Comparison of ENCODE assay signal across 17 mouse cellular contexts in the genomic region with DNA sequence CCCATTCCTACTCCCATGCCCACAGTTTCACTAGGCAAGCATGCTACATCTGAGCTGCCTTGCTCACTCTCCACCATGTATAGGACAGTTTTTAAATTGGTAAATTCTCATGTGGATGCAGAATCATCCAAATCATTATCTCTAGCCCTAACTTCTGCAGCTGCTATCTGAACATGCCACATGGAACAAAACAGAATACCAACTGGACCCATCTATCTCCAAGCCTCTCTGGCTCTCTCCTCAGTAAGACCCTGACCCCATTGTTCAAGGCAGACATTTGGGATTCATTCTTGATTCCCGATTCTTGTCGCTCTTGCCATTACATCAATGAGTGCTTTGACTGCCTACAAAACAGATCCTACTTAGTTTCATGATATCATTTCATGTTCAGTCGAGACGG. TPM values are rescaled to one million over a fixed set of nuclear protein-coding genes. Genes with fewer than 3 reads are reported as not detected.
"Had no signal": no experiment of that assay in that cellular context is flagged by ENCODE, and none has a peak within 500 bp of the region (broad histone marks: within the 10 kb centered on the region; RNA-seq: fewer than 3 reads in every experiment).

No protein-coding gene starts in this region.

- H3K4me2 ChIP-seq: lung, embryonic 15.5 days; midbrain, embryonic 11.5 days; midbrain, embryonic 13.5 days; midbrain, embryonic 15.5 days; neural tube, embryonic 12.5 days; stomach, embryonic 15.5 days had no signal

- ATAC-seq: lung, postnatal 0 days; midbrain, embryonic 13.5 days; midbrain, embryonic 15.5 days had no signal

- H3K4me1 ChIP-seq: midbrain, embryonic 13.5 days; midbrain, embryonic 15.5 days; stomach, embryonic 15.5 days had no signal

- H3K9ac ChIP-seq: lung, embryonic 15.5 days; midbrain, embryonic 13.5 days; midbrain, embryonic 15.5 days; neural tube, embryonic 12.5 days; stomach, embryonic 15.5 days had no signal

- H3K27ac ChIP-seq: lung, embryonic 15.5 days; macrophage; midbrain, embryonic 13.5 days; midbrain, embryonic 15.5 days; neural tube, embryonic 12.5 days; stomach, embryonic 15.5 days; stomach, postnatal 0 days had no signal

- H3K36me3 ChIP-seq: lung, embryonic 15.5 days; midbrain, embryonic 13.5 days; midbrain, embryonic 15.5 days; neural tube, embryonic 12.5 days; stomach, embryonic 15.5 days had no signal

- H3K27me3 ChIP-seq: lung, embryonic 15.5 days; midbrain, embryonic 13.5 days; midbrain, embryonic 15.5 days; neural tube, embryonic 12.5 days; stomach, embryonic 15.5 days had no signal

- H3K4me3 ChIP-seq: lung, embryonic 15.5 days; megakaryocyte, embryonic 14.5 days; midbrain, embryonic 13.5 days; midbrain, embryonic 15.5 days; neural tube, embryonic 12.5 days; stomach, embryonic 15.5 days had no signal

- H3K9me3 ChIP-seq: lung, embryonic 15.5 days; megakaryocyte, embryonic 14.5 days; midbrain, embryonic 13.5 days; midbrain, embryonic 15.5 days; neural tube, embryonic 12.5 days; stomach, embryonic 15.5 days had no signal

- DNase-seq: lung, adult 2 months; lung, postnatal 14 days; lung, postnatal 36 days; right cerebral cortex, postnatal 14 days; thymus, adult 2 months; thymus, postnatal 25 days; thymus, postnatal 4 days had no signal

RNA-seq across cellular contexts. Expression of gene Asb17, which starts 2.1 kb away (rescaled TPM):
- polyA plus RNA-seq: lung, adult 2 months; lung, postnatal 0 days; macrophage; midbrain, embryonic 13.5 days; thymus, adult 2 months had no signal

RNA-seq across cellular contexts. Expression of gene Msh4, which starts 59.8 kb away (rescaled TPM):
- polyA plus RNA-seq: macrophage; midbrain, embryonic 11.5 days had no signal
